Mouse (Mus musculus) heart, embryonic 14.5 days (tissue): Measurements from ENCODE around the gene Gm10600. TPM values are rescaled to one million over a fixed set of nuclear protein-coding genes. Genes with fewer than 3 reads are reported as not detected.
"Not testable (repeated sequence)": the region's sequence is repeated elsewhere in the genome, so short reads cannot be mapped to it uniquely, and the experiment has no call there.

Source experiments
- ATAC-seq: fragments of 200-750 bp; cut with Nextera tagmentation; 2 replicates; pipeline ENCODE4 v1.8.0; 2017; ENCODE audit warnings: low read depth, moderate TSS enrichment; ENCODE audit not compliant: insufficient number of reproducible peaks, insufficient read depth, low FRiP score
- H3K27ac ChIP-seq, 2 experiments: fragments of 200-500 bp in 1 of 2; fragments of 300-500 bp in 1 of 2; sonication (generic) in 1 of 2; replicated peaks in 1 of 2; 2 replicates each; pipeline ENCODE4 v1.5.1; 2012 to 2014; ENCODE audit warnings: low read depth in 2 of 2, low read length in 2 of 2, control low read depth in 1 of 2, mild to moderate bottlenecking in 1 of 2, mixed read lengths in 1 of 2; ENCODE audit not compliant: control insufficient read depth in 1 of 2, insufficient read depth in 1 of 2
- H3K27me3 ChIP-seq: fragments of 300-500 bp; sonication (generic); 2 replicates; pipeline ENCODE4 v1.6.1; 2014; ENCODE audit warnings: mild to moderate bottlenecking, low read length, control low read depth; ENCODE audit not compliant: control insufficient read depth, insufficient read depth
- H3K36me3 ChIP-seq: fragments of 300-500 bp; sonication (generic); 2 replicates; pipeline ENCODE4 v1.6.1; 2014; ENCODE audit warnings: mild to moderate bottlenecking, control low read depth, low read length, mixed read lengths; ENCODE audit not compliant: control insufficient read depth, insufficient read depth
- H3K4me1 ChIP-seq, 2 experiments: fragments of 200-500 bp in 1 of 2; fragments of 300-500 bp in 1 of 2; sonication (generic) in 1 of 2; 2 replicates each; pipeline ENCODE4 v1.6.1; 2012 to 2014; ENCODE audit warnings: low read length in 2 of 2, control low read depth in 1 of 2, mixed read lengths in 1 of 2; ENCODE audit not compliant: control insufficient read depth in 2 of 2, insufficient read depth in 2 of 2
- H3K4me2 ChIP-seq: fragments of 300-500 bp; sonication (generic); 2 replicates; pipeline ENCODE4 v1.6.1; 2014; ENCODE audit warnings: mild to moderate bottlenecking, low read length
- H3K4me3 ChIP-seq, 2 experiments: fragments of 200-500 bp in 1 of 2; fragments of 300-500 bp in 1 of 2; sonication (generic) in 1 of 2; 2 replicates each; pipeline ENCODE4 v1.5.1; 2012 to 2014; ENCODE audit warnings: low read length in 2 of 2, mild to moderate bottlenecking in 2 of 2, control low read depth in 1 of 2, low read depth in 1 of 2, moderate library complexity in 1 of 2; ENCODE audit not compliant: control insufficient read depth in 1 of 2, insufficient read depth in 1 of 2
- H3K9ac ChIP-seq: fragments of 300-500 bp; sonication (generic); 2 replicates; pipeline ENCODE4 v1.6.1; 2014; ENCODE audit warnings: mild to moderate bottlenecking, low read length
- H3K9me3 ChIP-seq: fragments of 300-500 bp; sonication (generic); 2 replicates; pipeline ENCODE4 v1.6.1; 2016; ENCODE audit warnings: low read length, control low read depth; ENCODE audit not compliant: control insufficient read depth
- WGBS: fragments of 180-500 bp; shearing (Covaris S2); extraction: QIAGEN DNeasy Blood & Tissue Kit; methylation state at CpG from one replicate; pipeline ENCODE4 v1.1.7; 2014; 5-methylcytosine and 5-hydroxymethylcytosine counted together
- polyA plus RNA-seq: library from polyadenylated mRNA; unstranded; fragments of >200 nt; fragmentation: Nextera tagmentation; extraction: Ambion mirVana; gene quantifications from 2 replicates; pipeline ENCODE4 v1.2.1, GENCODE M21; 2014

The Gm10600 gene
- not detected in 2 replicates for polyA plus RNA-seq

- not testable (repeated sequence) for H3K27ac ChIP-seq, H3K9ac ChIP-seq, H3K36me3 ChIP-seq, ATAC-seq, H3K27me3 ChIP-seq, H3K4me2 ChIP-seq, H3K9me3 ChIP-seq, H3K4me1 ChIP-seq, H3K4me3 ChIP-seq
- no CpG with 5 or more reads among the region's 4 CpGs for WGBS
Observed at GRCm38 (mm10) chr4:42240339-42240738, at the start of gene Gm10600. TSS of gene Gm10600 (plus strand) at chr4:42240639.

DNA sequence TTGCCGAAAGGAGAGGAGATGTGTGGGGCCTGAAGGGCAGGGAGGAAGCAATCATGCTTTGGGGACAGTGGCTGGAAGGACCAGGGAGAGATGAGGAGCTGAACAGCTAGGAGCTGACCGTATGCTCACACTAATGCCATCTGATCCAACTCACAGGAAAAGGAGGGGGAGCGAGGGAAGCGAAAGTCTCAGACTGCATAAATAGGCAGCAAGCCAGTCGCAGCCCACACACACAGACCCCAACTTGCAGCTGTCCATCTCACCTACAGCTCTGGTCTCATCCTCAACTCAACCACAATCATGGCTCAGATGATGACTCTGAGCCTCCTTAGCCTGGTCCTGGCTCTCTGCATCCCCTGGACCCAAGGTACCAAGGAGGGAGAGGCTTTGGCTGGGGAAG is 15.0 kb downstream of the Gm10600 start, which contains the start of gene Ccl21b:
Gene Ccl21b, plus strand, starts transcription at position 301 of the 400 bp plus-strand sequence.
- not testable (repeated sequence) for H3K4me2 ChIP-seq, H3K9me3 ChIP-seq, H3K4me1 ChIP-seq, H3K4me3 ChIP-seq, ATAC-seq, H3K9ac ChIP-seq, H3K27me3 ChIP-seq, H3K36me3 ChIP-seq, H3K27ac ChIP-seq
- no CpG with 5 or more reads among the region's 5 CpGs for WGBS

Other genes starting within 250 kb of the Gm10600 start
- gene Gm21093, start 205.9 kb upstream of the Gm10600 start, polyA plus RNA-seq = 0.12 and 0.16 TPM in 2 replicates
- gene Gm3893, start 149.4 kb upstream of the Gm10600 start, polyA plus RNA-seq = not detected in 2 replicates
- gene Gm13304, start 125.8 kb upstream of the Gm10600 start, polyA plus RNA-seq = 7.5 TPM in 1 of 2 replicates, not detected in the other
- gene Gm13306, start 87.2 kb upstream of the Gm10600 start, polyA plus RNA-seq = not detected in 2 replicates
- gene Gm13305, start 72.0 kb upstream of the Gm10600 start, polyA plus RNA-seq = 0.74 TPM in 1 of 2 replicates, not detected in the other
- 1.5 TPM in 1 of 2 replicates, not detected in the other for gene Ccl21b, start 15.1 kb downstream of the Gm10600 start, polyA plus RNA-seq
- not detected in 2 replicates for gene Gm21953, start 53.6 kb downstream of the Gm10600 start, polyA plus RNA-seq
- not detected in 2 replicates for gene Fam205a3, start 77.7 kb downstream of the Gm10600 start, polyA plus RNA-seq
- not detected in 2 replicates for gene Gm21586, start 198.7 kb downstream of the Gm10600 start, polyA plus RNA-seq
- gene Gm2163, start 226.1 kb downstream of the Gm10600 start, polyA plus RNA-seq = not detected in 2 replicates